Mouse (Mus musculus): ENCODE results near the gene Smco3.

The Smco3 gene

GRCm38 (mm10) chr6:136845706-136846480 is 10.6 kb upstream of the Smco3 start:
- DNase-seq (ENCODE audit: low read depth, low spot score): no peak

GRCm38 (mm10) chr6:136844903-136845302 is 9.7 kb upstream of the Smco3 start:
- DNase-seq (ENCODE audit: low read depth, low spot score): no peak

GRCm38 (mm10) chr6:136837323-136837722 is 2.1 kb upstream of the Smco3 start:
- DNase-seq (ENCODE audit: low read depth, low spot score): no peak

- no peak for DNase-seq (ENCODE audit: low read depth, low spot score)
Measured at GRCm38 (mm10) chr6:136831712-136832111, 3.5 kb downstream of the Smco3 start.

DNA sequence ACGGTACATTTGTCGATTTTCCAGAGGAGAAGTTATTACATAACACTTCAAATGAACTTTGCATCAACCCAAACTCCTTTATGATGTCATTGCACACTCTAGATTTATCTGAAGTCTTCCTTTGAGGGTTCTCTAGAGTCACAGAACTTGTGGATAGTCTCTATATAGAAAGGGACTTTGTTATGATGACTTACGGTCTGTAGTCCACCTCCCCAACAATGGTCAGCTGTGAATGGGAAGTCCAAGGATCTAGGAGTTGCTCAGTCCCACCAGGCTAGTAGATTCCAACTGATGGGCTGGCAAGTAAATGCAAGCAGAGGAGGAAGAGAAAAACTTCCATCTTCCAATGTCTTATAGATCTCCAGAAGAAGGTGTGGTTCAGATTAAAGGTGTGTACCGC is 6.6 kb downstream of the Smco3 start:
- no peak for DNase-seq (ENCODE audit: low read depth, low spot score)

DNA sequence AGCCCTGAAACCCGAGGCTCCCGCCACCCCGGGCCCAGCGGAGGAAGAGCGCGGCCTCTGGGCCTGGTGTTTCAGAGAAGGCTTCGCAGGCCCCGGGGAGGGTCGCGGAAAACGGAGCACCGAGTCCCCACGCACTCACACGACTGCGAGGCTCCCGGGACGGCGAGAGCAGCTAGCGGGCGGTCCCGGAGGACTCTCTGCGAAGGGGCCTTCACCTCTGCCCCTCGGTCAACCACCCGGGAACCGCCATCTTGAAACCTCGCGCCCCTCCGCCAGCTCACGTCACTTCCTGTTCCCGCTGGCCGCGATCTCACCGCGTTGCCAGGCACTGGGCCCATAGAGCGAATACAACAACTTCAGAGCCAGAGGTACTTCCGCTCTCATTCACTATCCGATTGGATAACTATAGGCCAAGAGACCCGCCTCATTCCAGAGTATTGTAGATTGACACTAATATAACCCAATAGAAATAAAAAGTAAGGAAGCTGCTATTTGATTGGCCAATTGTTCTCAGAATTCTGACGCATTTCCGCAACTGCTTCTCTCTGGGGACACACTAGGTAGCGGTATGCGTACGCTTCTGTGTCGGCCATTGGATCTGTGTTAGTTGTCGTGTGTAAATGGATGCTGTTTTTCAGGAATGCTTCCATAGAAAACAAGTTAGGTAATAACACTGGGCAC is 7.2 kb downstream of the Smco3 start, which contains the start of gene Wbp11:
Gene Wbp11 (minus strand): TSS at position 353 of the 681 bp plus-strand sequence.
- DNase-seq (ENCODE audit: low read depth, low spot score): peak; percentile 99

GRCm38 (mm10) chr6:136827516-136827880 is 7.8 kb downstream of the Smco3 start, which contains the start of gene BC049715:
Gene BC049715, plus strand, starts transcription at chr6:136827626.
- no peak for DNase-seq (ENCODE audit: low read depth, low spot score)

DNA sequence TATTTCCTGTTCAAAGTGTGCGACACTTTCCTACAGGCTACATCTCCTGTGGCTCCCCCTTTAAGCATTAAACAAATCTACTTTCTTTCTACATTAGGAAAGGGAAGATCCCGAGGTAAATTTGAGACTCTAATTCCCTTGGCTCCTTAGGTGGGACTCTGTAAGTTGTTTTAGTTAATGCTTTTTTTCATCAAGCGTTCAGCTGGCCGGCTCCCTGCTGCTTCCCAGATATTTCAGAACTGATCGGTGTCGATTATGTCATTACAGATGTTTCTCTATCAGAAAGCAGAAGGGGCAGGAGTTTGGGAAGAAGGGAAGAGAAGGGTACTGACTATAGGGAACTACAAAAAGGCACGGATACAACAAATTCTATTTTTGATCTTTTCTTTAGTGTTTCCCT is 8.1 kb downstream of the Smco3 start:
- DNase-seq (ENCODE audit: low read depth, low spot score): no peak

- DNase-seq (ENCODE audit: low read depth, low spot score): no peak
Measured at GRCm38 (mm10) chr6:136824987-136825386, 10.3 kb downstream of the Smco3 start.

- DNase-seq (ENCODE audit: low read depth, low spot score): no peak
Measured at GRCm38 (mm10) chr6:136821086-136821485, 14.2 kb downstream of the Smco3 start.

DNA sequence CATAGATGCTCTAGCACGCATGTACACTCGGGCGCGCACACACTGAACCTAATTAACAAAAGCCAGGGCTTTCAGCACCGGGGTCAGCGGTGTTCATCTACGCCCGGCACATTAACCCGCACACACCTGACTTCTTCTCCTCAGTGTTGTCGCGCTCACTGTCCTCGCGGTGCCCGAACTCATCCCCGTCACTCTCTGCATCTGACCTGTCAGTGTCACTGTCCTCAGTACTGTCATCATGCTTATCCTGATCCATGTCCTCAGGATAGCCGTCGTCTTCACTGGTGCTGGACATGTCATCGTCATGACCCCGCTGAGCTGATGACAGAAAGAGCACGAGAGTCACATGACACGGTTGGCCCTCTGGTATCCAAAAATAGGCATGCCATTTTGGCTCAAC is 14.9 kb downstream of the Smco3 start:
- DNase-seq (ENCODE audit: low read depth, low spot score): no peak

DNA sequence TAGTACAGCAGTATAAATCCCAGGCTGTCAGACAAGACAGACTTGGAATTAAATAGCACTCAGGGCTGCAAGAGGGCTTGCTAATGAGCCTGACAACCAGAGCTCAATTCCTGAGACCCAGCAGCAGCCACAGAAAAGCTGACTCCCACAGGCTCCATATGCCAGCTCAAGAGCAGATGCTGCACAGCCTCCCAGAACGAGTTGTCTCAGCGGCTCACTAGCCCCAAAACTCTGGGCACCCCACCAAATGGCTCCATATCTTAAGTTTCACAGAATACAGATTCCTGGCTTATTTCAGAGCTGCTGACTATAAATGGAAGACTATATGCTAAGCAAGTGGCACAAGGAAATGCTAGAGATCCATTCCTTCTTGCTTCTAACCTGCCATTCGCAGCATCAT is 17.7 kb downstream of the Smco3 start:
- DNase-seq (ENCODE audit: low read depth, low spot score): no peak

GRCm38 (mm10) chr6:136816826-136817225 is 18.4 kb downstream of the Smco3 start:
- DNase-seq (ENCODE audit: low read depth, low spot score): no peak

GRCm38 (mm10) chr6:136815381-136815780 is 19.9 kb downstream of the Smco3 start:
- DNase-seq (ENCODE audit: low read depth, low spot score): no peak

DNA sequence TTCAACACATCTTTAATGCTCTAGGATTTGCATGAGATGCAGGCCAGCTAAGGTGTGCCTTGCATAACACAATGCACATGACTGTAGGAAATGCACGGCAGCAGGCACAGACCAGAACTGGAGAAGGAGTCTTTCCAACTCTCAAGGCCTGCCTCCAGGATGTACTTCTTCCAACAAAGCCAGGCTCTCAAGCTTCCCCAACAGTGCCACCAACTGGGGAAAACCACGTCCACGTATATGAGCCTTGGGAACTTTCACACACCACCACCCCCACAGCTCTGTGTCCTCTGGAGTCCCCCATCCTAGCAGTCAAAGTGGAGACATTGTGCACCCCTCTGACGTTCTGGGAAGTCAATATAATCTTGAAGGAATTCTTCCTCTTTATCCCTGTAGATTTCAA is 22.1 kb downstream of the Smco3 start:
- no peak for DNase-seq (ENCODE audit: low read depth, low spot score)

GRCm38 (mm10) chr6:136811196-136811595 is 24.1 kb downstream of the Smco3 start:
- no peak for DNase-seq (ENCODE audit: low read depth, low spot score)

- no peak for DNase-seq (ENCODE audit: low read depth, low spot score)
Measured at GRCm38 (mm10) chr6:136809673-136810072, 25.6 kb downstream of the Smco3 start.

GRCm38 (mm10) chr6:136809077-136809476 is 26.2 kb downstream of the Smco3 start:
- DNase-seq (ENCODE audit: low read depth, low spot score): peak; percentile 53

DNA sequence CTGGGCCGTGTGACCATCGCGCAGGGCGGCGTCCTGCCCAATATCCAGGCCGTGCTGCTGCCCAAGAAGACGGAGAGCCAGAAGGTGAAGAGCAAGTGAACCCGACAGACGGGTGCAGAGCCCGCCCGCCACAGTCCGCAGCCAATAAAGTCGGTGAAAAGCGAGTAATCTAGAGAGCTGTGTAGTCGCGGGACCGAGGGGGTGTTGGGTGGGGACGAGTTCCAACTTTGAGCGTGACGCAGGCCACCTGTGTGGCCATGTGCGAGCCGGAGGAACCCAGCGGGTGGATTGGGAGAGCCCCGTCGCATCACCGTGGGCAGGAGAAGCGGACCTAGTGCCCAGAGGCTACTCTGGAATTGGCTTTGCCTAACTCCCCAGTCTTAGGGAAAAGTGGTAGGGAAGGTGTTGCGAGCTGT is 26.6 kb downstream of the Smco3 start:
- DNase-seq (ENCODE audit: low read depth, low spot score): no peak

GRCm38 (mm10) chr6:136808014-136808417 is 27.2 kb downstream of the Smco3 start, which contains the start of gene H2afj:
Gene H2afj, plus strand, starts transcription at chr6:136808244.
- DNase-seq (ENCODE audit: low read depth, low spot score): peak; percentile 96

- no peak for DNase-seq (ENCODE audit: low read depth, low spot score)
Measured at GRCm38 (mm10) chr6:136807395-136808013, 27.7 kb downstream of the Smco3 start.

DNA sequence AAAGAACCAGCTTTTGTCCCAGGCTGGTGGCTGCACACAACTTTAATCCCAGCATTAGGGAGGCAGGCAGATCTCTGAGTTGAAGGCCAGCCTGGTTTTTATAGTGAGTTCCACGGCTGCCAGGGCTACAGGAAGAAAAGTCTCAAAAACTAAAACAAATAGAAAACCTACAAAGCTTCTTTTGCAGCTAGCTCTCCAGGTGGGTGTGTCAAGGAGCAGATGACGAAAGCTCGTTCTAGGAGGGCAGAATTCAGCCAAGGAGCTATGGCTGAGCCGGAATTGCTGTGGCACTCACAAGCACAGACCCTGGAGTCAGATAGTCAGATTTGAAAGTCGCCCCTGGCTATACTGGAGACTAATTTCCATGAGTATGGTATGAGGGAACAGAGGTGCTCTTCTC is 28.4 kb downstream of the Smco3 start:
- no peak for DNase-seq (ENCODE audit: low read depth, low spot score)

GRCm38 (mm10) chr6:136805409-136805775 is 29.9 kb downstream of the Smco3 start:
- DNase-seq (ENCODE audit: low read depth, low spot score): no peak
